Mouse (Mus musculus) neutrophil, adult 5-6 weeks (primary cell): ENCODE results near the gene Olfr572. TPM values are rescaled to one million over a fixed set of nuclear protein-coding genes. Genes with fewer than 3 reads are reported as not detected.

Experiments used
- total RNA-seq: library from RNA; stranded (forward); fragments of 200-1000 nt; gene quantifications from 2 replicates; pipeline ENCODE4 v1.2.3, GENCODE M21; 2017

Olfr572 gene
- total RNA-seq, 1 experiment from 2014 or later = not detected

Other genes starting within 250 kb of the Olfr572 start
- 10.6 and 12.5 TPM in 2 replicates for gene Trim68, start 237.1 kb upstream of the Olfr572 start, total RNA-seq
- gene Olfr557, start 228.5 kb upstream of the Olfr572 start, total RNA-seq = not detected in 2 replicates
- not detected in 2 replicates for gene Olfr558, start 222.2 kb upstream of the Olfr572 start, total RNA-seq
- gene Olfr33, start 205.3 kb upstream of the Olfr572 start, total RNA-seq = not detected in 2 replicates
- not detected in 2 replicates for gene Olfr559, start 196.9 kb upstream of the Olfr572 start, total RNA-seq
- 0.37 TPM in 1 of 2 replicates, not detected in the other for gene Olfr560, start 165.0 kb upstream of the Olfr572 start, total RNA-seq
- 0.12 TPM in 1 of 2 replicates, not detected in the other for gene Olfr78, start 164.9 kb upstream of the Olfr572 start, total RNA-seq
- gene Olfr561, start 153.2 kb upstream of the Olfr572 start, total RNA-seq = not detected in 2 replicates
- not detected in 2 replicates for gene Olfr564, start 120.9 kb upstream of the Olfr572 start, total RNA-seq
- not detected in 2 replicates for gene Olfr566, start 65.6 kb upstream of the Olfr572 start, total RNA-seq
- not detected in 2 replicates for gene Olfr568, start 47.3 kb upstream of the Olfr572 start, total RNA-seq
- not detected in 2 replicates for gene Olfr569, start 33.5 kb upstream of the Olfr572 start, total RNA-seq
- gene Olfr570, start 29.8 kb upstream of the Olfr572 start, total RNA-seq = not detected in 2 replicates
- gene Olfr571, start 6.9 kb upstream of the Olfr572 start, total RNA-seq = not detected in 2 replicates
- gene Olfr573-ps1, start 18.2 kb downstream of the Olfr572 start, total RNA-seq = not detected in 2 replicates
- not detected in 2 replicates for gene Olfr574, start 24.1 kb downstream of the Olfr572 start, total RNA-seq
- not detected in 2 replicates for gene Olfr575, start 34.4 kb downstream of the Olfr572 start, total RNA-seq
- gene Olfr576, start 38.3 kb downstream of the Olfr572 start, total RNA-seq = not detected in 2 replicates
- gene Olfr577, start 51.5 kb downstream of the Olfr572 start, total RNA-seq = not detected in 2 replicates
- gene Olfr578, start 64.9 kb downstream of the Olfr572 start, total RNA-seq = not detected in 2 replicates
- not detected in 2 replicates for gene Olfr582, start 113.6 kb downstream of the Olfr572 start, total RNA-seq
- not detected in 2 replicates for gene Olfr583, start 126.9 kb downstream of the Olfr572 start, total RNA-seq
- gene Olfr584, start 157.5 kb downstream of the Olfr572 start, total RNA-seq = not detected in 2 replicates
- not detected in 2 replicates for gene Olfr585, start 173.3 kb downstream of the Olfr572 start, total RNA-seq
- gene Olfr586, start 201.2 kb downstream of the Olfr572 start, total RNA-seq = not detected in 2 replicates
- not detected in 2 replicates for gene Olfr588-ps1, start 216.5 kb downstream of the Olfr572 start, total RNA-seq
- gene Olfr589, start 231.9 kb downstream of the Olfr572 start, total RNA-seq = not detected in 2 replicates